Mouse (Mus musculus): ENCODE data around the gene Hyal1.

Gene Hyal1

GRCm38 (mm10) chr9:107615035-107615434 lies 38.3 kb downstream of the Hyal1 start:
- DNase-seq (ENCODE audit: extremely low spot score, low read depth, low spot score), result no peak

- no peak for DNase-seq (ENCODE audit: extremely low spot score, low read depth, low spot score)
Observed at GRCm38 (mm10) chr9:107617461-107617860, 40.7 kb downstream of the Hyal1 start.

GRCm38 (mm10) chr9:107618098-107618497 lies 41.4 kb downstream of the Hyal1 start:
- no peak for DNase-seq (ENCODE audit: extremely low spot score, low read depth, low spot score)

GRCm38 (mm10) chr9:107618778-107619545 lies 42.2 kb downstream of the Hyal1 start:
- DNase-seq (ENCODE audit: extremely low spot score, low read depth, low spot score), result no peak

GRCm38 (mm10) chr9:107619546-107619879 lies 42.8 kb downstream of the Hyal1 start:
- DNase-seq (ENCODE audit: extremely low spot score, low read depth, low spot score), result no peak

- DNase-seq (ENCODE audit: extremely low spot score, low read depth, low spot score), result no peak
Observed at GRCm38 (mm10) chr9:107620954-107621353, 44.2 kb downstream of the Hyal1 start.

GRCm38 (mm10) chr9:107624539-107624938 lies 47.8 kb downstream of the Hyal1 start:
- DNase-seq (ENCODE audit: extremely low spot score, low read depth, low spot score), result no peak

GRCm38 (mm10) chr9:107624951-107625350 lies 48.2 kb downstream of the Hyal1 start:
- DNase-seq (ENCODE audit: extremely low spot score, low read depth, low spot score), result no peak

GRCm38 (mm10) chr9:107625351-107626128 lies 48.8 kb downstream of the Hyal1 start:
- DNase-seq (ENCODE audit: extremely low spot score, low read depth, low spot score), result no peak

GRCm38 (mm10) chr9:107626158-107626843 lies 49.6 kb downstream of the Hyal1 start:
- DNase-seq (ENCODE audit: extremely low spot score, low read depth, low spot score), result no peak

GRCm38 (mm10) chr9:107626844-107627277 lies 50.1 kb downstream of the Hyal1 start:
- no peak for DNase-seq (ENCODE audit: extremely low spot score, low read depth, low spot score)

GRCm38 (mm10) chr9:107627387-107628255 lies 50.9 kb downstream of the Hyal1 start:
- DNase-seq (ENCODE audit: extremely low spot score, low read depth, low spot score), result no peak

- DNase-seq (ENCODE audit: extremely low spot score, low read depth, low spot score), result no peak
Observed at GRCm38 (mm10) chr9:107628721-107629410, 52.1 kb downstream of the Hyal1 start.

- DNase-seq (ENCODE audit: extremely low spot score, low read depth, low spot score), result no peak
Observed at GRCm38 (mm10) chr9:107629411-107629730, 52.6 kb downstream of the Hyal1 start.

- DNase-seq (ENCODE audit: extremely low spot score, low read depth, low spot score), result no peak
Observed at GRCm38 (mm10) chr9:107629901-107630425, 53.2 kb downstream of the Hyal1 start.

- no peak for DNase-seq (ENCODE audit: extremely low spot score, low read depth, low spot score)
Observed at GRCm38 (mm10) chr9:107630576-107630975, 53.8 kb downstream of the Hyal1 start.

Data from hindlimb bud, embryonic 11.5 days (tissue).